Mouse (Mus musculus): ENCODE data around the gene Man2c1. TPM values are rescaled to one million over a fixed set of nuclear protein-coding genes. Genes with fewer than 3 reads are reported as not detected.

Man2c1 gene
- total RNA-seq, 2 experiments from 2014 or later, result 145 to 168 TPM

- DNase-seq, result peak; percentile 83 to 89
Observed at GRCm38 (mm10) chr9:57158013-57158470, 27.6 kb downstream of the Man2c1 start, which contains the start of gene Commd4. Gene Commd4, minus strand, starts transcription at chr9:57158331.

GRCm38 (mm10) chr9:57158506-57158905 is 28.0 kb downstream of the Man2c1 start:
- no peak for DNase-seq

GRCm38 (mm10) chr9:57162496-57162895 is 32.0 kb downstream of the Man2c1 start:
- no peak for DNase-seq

GRCm38 (mm10) chr9:57163137-57163536 is 32.6 kb downstream of the Man2c1 start:
- no peak for DNase-seq

- DNase-seq, result no peak
Observed at GRCm38 (mm10) chr9:57166173-57166572, 35.7 kb downstream of the Man2c1 start.

GRCm38 (mm10) chr9:57168411-57168810 is 37.9 kb downstream of the Man2c1 start:
- DNase-seq, result no peak

Other genes starting within 250 kb of the Man2c1 start
- gene Snx33, start 202.3 kb upstream of the Man2c1 start, total RNA-seq (2021), result 1 to 10 TPM; 9.1 to 9.2 TPM
- 10 to 100 TPM; 54.7 to 56.3 TPM for gene Imp3, start 193.2 kb upstream of the Man2c1 start, total RNA-seq (2021)
- 10 to 100 TPM; 15.4 to 17.9 TPM for gene Snupn, start 179.8 kb upstream of the Man2c1 start, total RNA-seq (2021)
- gene Ptpn9, start 135.8 kb upstream of the Man2c1 start, total RNA-seq (2021), result 10 to 100 TPM; 30.4 to 31.7 TPM
- gene Sin3a, start 58.6 kb upstream of the Man2c1 start, total RNA-seq (2021), result 10 to 100 TPM; 35.5 to 37.1 TPM
- gene Neil1, start 17.6 kb downstream of the Man2c1 start, total RNA-seq (2021), result 1 to 10 TPM; 7.7 to 8.5 TPM
- 10 to 100 TPM; 83.4 to 89.3 TPM for gene Commd4, start 27.6 kb downstream of the Man2c1 start, total RNA-seq (2021)
- gene Trcg1, start 105.9 kb downstream of the Man2c1 start, total RNA-seq (2021), result not detected
- 10 to 100 TPM; 31.7 to 33.8 TPM for gene 1700017B05Rik, start 131.9 kb downstream of the Man2c1 start, total RNA-seq (2021)

Data from layer of hippocampus, postnatal 36 days (tissue).